Mouse (Mus musculus) lung, postnatal 0 days (tissue): ENCODE measurements at regions not wholly inside any gene's neighbourhood (a gene's known extent, or its start where the extent isn't known, plus 50 kb on each side); places are given as distances from the start of the nearest gene placed in this dataset.

Experiments
- CTCF ChIP-seq: IDR thresholded peaks from 2 replicates; pipeline ENCODE4 v1.5.1; 2016; ENCODE audit warnings: antibody characterized with exemption, mild to moderate bottlenecking
- EP300 ChIP-seq: IDR thresholded peaks from 2 replicates; pipeline ENCODE4 v1.6.1; 2016; ENCODE audit warnings: antibody characterized with exemption, mild to moderate bottlenecking, control low read depth

GRCm38 (mm10) chr4:152719416-152720127, 241.9 kb upstream of the Kcnab2 start:
- TF ChIP-seq CTCF (no peak), EP300 (no peak)
